Mouse (Mus musculus): Measurements from ENCODE around the gene Nmi.
"Not testable (repeated sequence)": the region's sequence is repeated elsewhere in the genome, so short reads cannot be mapped to it uniquely, and the experiment has no call there.

Nmi gene

DNA sequence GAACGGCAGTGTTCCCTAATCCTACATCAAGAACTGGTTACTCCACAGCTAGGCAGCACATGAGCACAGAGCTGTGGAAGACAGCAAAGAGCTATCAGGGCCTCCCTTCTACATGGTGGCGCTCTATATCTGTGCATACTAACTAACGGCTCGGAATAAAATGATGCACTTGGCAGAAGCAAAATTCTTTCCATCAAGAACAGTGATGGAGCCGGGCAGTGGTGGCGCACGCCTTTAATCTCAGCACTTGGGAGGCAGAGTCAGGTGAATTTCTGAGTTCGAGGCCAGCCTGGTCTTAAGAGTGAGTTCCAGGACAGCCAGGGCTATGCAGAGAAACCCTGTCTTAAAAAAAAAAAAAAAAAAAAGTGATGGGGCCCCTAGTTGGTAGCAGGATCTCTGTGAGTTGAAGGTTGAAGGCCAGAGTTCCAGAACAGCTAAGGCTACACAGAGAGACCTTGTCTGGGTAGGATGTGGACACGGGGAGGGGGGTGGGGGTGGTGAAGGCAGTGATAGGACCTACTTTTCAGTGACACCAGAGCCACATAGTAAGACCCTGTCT is at the start of gene Nmi:
Gene Nmi, minus strand, starts transcription at position 85 of the 559 bp plus-strand sequence.
- Histone ChIP-seq H3K36me3 (ENCODE audit: insufficient read depth, low read length) (no peaks in the 10 kb centered on the region), H3K9me3 (ENCODE audit: low read length) (no peaks in the 10 kb centered on the region), H3K4me3 (replicated peaks; ENCODE audit: low read length) (peak within 1 kb of the TSS; percentile 52), H3K4me1 (replicated peaks; ENCODE audit: low read depth, low read length) (peaks cover 5% of the 10 kb centered on the region; the same call in 1 of the 2 replicates), H3K27me3 (ENCODE audit: insufficient read depth, low read length) (peaks cover 7% of the 10 kb centered on the region)
- no peak for TF ChIP-seq CTCF (conservative IDR thresholded peaks at IDR 0.05; ENCODE audit: low read length)
- TF ChIP-seq NANOG (IDR thresholded peaks at IDR 0.05; ENCODE audit: borderline replicate concordance, low read length) = no peak
- TF ChIP-seq POU5F1 (IDR thresholded peaks at IDR 0.05; ENCODE audit: borderline replicate concordance, low read length) = no peak

DNA sequence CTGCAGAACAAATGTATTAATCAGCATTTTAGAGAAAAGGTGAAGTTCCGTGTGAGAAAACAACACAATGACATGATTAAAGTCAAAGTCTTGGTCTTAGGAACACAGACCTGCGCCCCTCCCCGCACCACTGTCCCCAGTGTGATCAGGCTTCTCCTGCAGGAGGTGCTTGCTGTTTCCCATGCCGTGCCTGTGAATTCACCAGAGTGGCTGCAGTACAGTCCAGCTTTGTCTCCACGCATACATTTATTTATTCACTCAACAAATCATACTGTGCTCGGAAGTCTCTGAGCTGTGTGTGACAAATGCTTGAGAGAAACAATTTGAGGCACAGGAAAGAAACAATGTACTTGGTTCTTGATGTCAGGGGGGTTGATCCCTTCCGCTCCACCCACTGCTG is 43.1 kb upstream of the Nmi start:
- Histone ChIP-seq H3K9me3 (ENCODE audit: low read length) (no peaks in the 10 kb centered on the region), H3K4me1 (replicated peaks; ENCODE audit: low read depth, low read length) (peaks cover 29% of the 10 kb centered on the region), H3K27me3 (ENCODE audit: insufficient read depth, low read length) (no peaks in the 10 kb centered on the region), H3K4me3 (replicated peaks; ENCODE audit: low read length) (no peak overlapping the region), H3K36me3 (ENCODE audit: insufficient read depth, low read length) (no peaks in the 10 kb centered on the region)
- TF ChIP-seq POU5F1 (IDR thresholded peaks at IDR 0.05; ENCODE audit: borderline replicate concordance, low read length) = no peak
- TF ChIP-seq NANOG (IDR thresholded peaks at IDR 0.05; ENCODE audit: borderline replicate concordance, low read length) = no peak
- no peak for TF ChIP-seq CTCF (conservative IDR thresholded peaks at IDR 0.05; ENCODE audit: low read length)

DNA sequence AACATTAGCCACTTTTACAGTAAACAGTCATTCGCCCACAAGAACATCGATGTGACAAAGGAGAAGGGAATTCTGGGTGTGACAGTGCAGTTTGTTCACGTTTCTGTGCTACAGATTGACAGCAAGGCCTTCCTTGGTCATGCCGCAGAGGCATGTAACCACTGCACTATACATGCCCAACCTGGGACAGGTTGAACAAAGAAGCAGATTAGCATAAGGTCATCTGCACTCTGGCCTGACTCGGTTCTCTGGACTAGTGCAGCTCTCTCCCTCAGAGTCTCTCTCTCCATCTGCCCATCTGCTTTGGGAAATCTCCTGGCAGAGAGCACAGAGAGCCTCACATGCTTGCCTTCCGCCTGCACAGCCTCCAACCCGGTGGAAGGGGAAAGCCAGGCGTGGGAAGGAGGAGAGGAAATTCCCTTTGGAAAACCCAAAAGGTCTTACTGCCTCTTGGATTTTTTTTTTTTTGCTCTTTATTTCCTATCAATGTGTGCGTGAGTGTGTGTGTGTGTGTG is 40.1 kb upstream of the Nmi start:
- Histone ChIP-seq H3K4me1 (replicated peaks; ENCODE audit: low read depth, low read length) (peaks cover 29% of the 10 kb centered on the region), H3K36me3 (ENCODE audit: insufficient read depth, low read length) (no peaks in the 10 kb centered on the region), H3K4me3 (replicated peaks; ENCODE audit: low read length) (no peak overlapping the region), H3K27me3 (ENCODE audit: insufficient read depth, low read length) (no peaks in the 10 kb centered on the region), H3K9me3 (ENCODE audit: low read length) (no peaks in the 10 kb centered on the region)
- TF ChIP-seq NANOG (IDR thresholded peaks at IDR 0.05; ENCODE audit: borderline replicate concordance, low read length) = no peak
- no peak for TF ChIP-seq POU5F1 (IDR thresholded peaks at IDR 0.05; ENCODE audit: borderline replicate concordance, low read length)
- TF ChIP-seq CTCF (conservative IDR thresholded peaks at IDR 0.05; ENCODE audit: low read length) = no peak

DNA sequence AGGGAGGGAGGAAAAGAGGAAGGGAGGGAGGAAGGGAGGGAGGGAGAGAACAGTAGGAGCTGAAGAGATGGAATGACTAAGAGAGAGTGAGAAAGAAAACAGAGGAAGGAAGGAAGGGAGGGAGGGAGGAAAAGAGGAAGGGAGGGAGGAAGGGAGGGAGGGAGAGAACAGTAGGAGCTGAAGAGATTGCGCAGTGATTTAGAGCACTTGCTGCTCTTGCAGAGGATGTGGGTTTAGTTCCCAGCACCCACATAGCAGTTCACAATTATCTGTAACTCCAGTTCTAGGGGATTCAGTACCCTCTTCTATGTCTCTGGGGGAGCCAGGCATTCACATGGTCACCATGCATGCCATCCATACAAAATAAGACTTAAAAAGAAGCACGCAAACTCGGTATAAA is 38.5 kb upstream of the Nmi start:
- not testable (repeated sequence) for H3K36me3 ChIP-seq (ENCODE audit: insufficient read depth, low read length); H3K4me3 ChIP-seq (replicated peaks; ENCODE audit: low read length); H3K27me3 ChIP-seq (ENCODE audit: insufficient read depth, low read length); H3K9me3 ChIP-seq (ENCODE audit: low read length)
- peaks cover 25% of the 10 kb centered on the region for H3K4me1 ChIP-seq (replicated peaks; ENCODE audit: low read depth, low read length)

DNA sequence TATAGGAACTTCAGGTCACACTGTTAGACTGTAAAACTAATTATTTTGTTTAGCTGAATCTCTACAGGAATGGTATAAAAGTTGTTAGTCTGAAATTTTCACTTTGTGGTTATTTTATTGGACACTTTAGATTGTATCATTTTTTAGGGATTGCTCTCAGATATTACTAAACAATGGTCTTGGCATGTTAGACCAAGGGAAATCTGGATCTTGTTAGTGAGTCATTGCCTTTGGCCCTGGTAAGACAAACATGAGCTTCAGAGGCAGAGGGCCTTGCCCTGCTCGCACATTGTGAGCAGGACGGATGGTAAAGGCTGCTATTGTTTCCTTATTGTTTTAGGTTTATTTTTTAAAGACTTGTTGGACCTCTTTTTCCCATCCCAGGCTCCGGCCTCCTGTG is 33.1 kb upstream of the Nmi start:
- no peak overlapping the region for H3K4me3 ChIP-seq (replicated peaks; ENCODE audit: low read length)
- H3K36me3 ChIP-seq (ENCODE audit: insufficient read depth, low read length) = no peaks in the 10 kb centered on the region
- TF ChIP-seq CTCF (conservative IDR thresholded peaks at IDR 0.05; ENCODE audit: low read length) = no peak
- no peak for TF ChIP-seq POU5F1 (IDR thresholded peaks at IDR 0.05; ENCODE audit: borderline replicate concordance, low read length)
- no peak for TF ChIP-seq NANOG (IDR thresholded peaks at IDR 0.05; ENCODE audit: borderline replicate concordance, low read length)
- H3K4me1 ChIP-seq (replicated peaks; ENCODE audit: low read depth, low read length) = peaks cover 11% of the 10 kb centered on the region
- H3K9me3 ChIP-seq (ENCODE audit: low read length) = no peaks in the 10 kb centered on the region
- no peaks in the 10 kb centered on the region for H3K27me3 ChIP-seq (ENCODE audit: insufficient read depth, low read length)

DNA sequence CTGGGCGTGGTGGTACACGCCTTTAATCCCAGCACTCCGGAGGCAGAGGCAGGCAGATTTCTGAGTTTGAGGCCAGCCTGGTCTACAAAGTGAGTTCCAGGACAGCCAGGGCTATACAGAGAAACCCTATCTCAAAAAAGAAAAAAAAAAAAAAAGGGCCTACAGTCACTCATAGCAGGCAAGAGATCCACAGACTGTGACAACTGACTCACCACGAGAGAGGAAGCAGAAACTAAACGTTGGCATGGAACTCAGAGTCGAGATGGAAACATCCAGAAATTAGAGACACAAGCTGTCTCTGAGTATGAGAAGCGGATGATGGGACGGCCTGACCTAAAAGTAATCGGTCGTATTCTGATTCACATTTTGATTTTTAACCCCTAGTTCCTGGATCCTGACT is 29.0 kb upstream of the Nmi start:
- H3K4me3 ChIP-seq (replicated peaks; ENCODE audit: low read length); H3K27me3 ChIP-seq (ENCODE audit: insufficient read depth, low read length); H3K9me3 ChIP-seq (ENCODE audit: low read length); H3K36me3 ChIP-seq (ENCODE audit: insufficient read depth, low read length): not testable (repeated sequence)
- H3K4me1 ChIP-seq (replicated peaks; ENCODE audit: low read depth, low read length) = peaks cover 19% of the 10 kb centered on the region

DNA sequence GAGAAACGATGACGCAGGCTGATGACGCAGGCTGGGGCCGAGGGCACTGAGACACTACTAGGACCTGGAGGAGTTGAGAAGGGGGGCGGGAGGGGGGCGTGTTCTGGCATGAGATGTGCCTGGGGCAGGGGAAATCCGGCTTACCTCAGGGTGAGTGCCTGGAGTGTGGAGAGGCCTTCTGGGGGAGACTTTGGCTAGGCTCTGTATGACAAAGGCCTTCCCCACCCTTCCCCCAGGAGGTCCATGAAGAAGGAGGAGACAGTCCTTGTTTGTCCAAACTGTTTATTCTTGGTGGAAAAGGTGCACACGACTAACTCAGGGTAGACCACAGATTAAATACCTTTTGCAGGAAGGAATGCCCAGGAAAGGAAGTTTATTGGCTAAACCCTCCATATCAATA is 28.2 kb upstream of the Nmi start:
- no peaks in the 10 kb centered on the region for H3K27me3 ChIP-seq (ENCODE audit: insufficient read depth, low read length)
- 0 out of 2 replicates have a peak overlapping the region, but pooled peaks have one; percentile 17 for H3K4me3 ChIP-seq (replicated peaks; ENCODE audit: low read length)
- H3K36me3 ChIP-seq (ENCODE audit: insufficient read depth, low read length) = no peaks in the 10 kb centered on the region
- no peaks in the 10 kb centered on the region for H3K9me3 ChIP-seq (ENCODE audit: low read length)
- H3K4me1 ChIP-seq (replicated peaks; ENCODE audit: low read depth, low read length) = peaks cover 19% of the 10 kb centered on the region
- TF ChIP-seq POU5F1 (IDR thresholded peaks at IDR 0.05; ENCODE audit: borderline replicate concordance, low read length) (no peak), NANOG (IDR thresholded peaks at IDR 0.05; ENCODE audit: borderline replicate concordance, low read length) (no peak), CTCF (conservative IDR thresholded peaks at IDR 0.05; ENCODE audit: low read length) (no peak)

DNA sequence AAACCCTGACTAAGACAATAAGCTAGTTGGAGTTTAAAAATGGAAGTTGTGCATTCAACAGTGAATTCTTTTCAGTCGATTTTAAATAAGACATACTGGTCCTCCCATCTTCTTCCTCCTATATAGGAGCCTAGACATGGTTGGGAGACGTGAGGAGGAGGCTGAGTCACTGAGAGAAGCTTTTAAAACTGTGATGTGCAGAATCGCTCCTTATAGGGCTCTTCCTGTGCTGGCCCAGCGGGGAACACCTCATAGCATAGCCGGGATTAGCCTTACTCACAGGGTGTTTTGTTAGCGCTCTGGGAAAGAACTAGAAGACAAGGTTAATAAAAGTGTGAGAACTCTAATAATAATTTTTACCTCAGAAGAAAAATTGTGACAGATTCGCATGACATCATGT is 26.7 kb upstream of the Nmi start:
- H3K27me3 ChIP-seq (ENCODE audit: insufficient read depth, low read length) = no peaks in the 10 kb centered on the region
- no peaks in the 10 kb centered on the region for H3K36me3 ChIP-seq (ENCODE audit: insufficient read depth, low read length)
- H3K4me1 ChIP-seq (replicated peaks; ENCODE audit: low read depth, low read length) = peaks cover 19% of the 10 kb centered on the region
- H3K4me3 ChIP-seq (replicated peaks; ENCODE audit: low read length) = no peak overlapping the region
- H3K9me3 ChIP-seq (ENCODE audit: low read length) = no peaks in the 10 kb centered on the region
- no peak for TF ChIP-seq NANOG (IDR thresholded peaks at IDR 0.05; ENCODE audit: borderline replicate concordance, low read length)
- TF ChIP-seq POU5F1 (IDR thresholded peaks at IDR 0.05; ENCODE audit: borderline replicate concordance, low read length) = no peak
- no peak for TF ChIP-seq CTCF (conservative IDR thresholded peaks at IDR 0.05; ENCODE audit: low read length)

DNA sequence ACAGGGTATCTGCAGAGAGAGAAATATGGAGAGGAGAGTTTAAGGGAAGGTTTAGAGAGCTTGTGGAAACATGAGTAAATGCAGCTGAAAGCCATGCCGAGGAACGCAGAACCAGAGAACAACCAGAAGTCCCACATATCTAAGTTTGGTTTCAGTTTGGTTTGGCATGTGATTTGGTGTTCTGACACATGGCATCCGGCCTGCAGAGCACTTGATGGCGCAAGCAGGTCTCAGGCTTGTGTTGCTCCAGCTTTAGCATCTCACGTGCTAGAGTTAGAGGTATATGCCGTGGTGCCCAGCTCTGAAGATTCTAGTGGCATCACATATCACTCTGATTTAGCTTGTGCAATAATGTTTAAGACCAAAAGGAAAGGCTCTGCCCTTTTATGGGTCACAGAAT is 18.2 kb upstream of the Nmi start:
- Histone ChIP-seq H3K4me1 (replicated peaks; ENCODE audit: low read depth, low read length) (no peaks in the 10 kb centered on the region), H3K27me3 (ENCODE audit: insufficient read depth, low read length) (no peaks in the 10 kb centered on the region), H3K4me3 (replicated peaks; ENCODE audit: low read length) (no peak overlapping the region), H3K9me3 (ENCODE audit: low read length) (no peaks in the 10 kb centered on the region), H3K36me3 (ENCODE audit: insufficient read depth, low read length) (no peaks in the 10 kb centered on the region)
- TF ChIP-seq CTCF (conservative IDR thresholded peaks at IDR 0.05; ENCODE audit: low read length) (no peak), NANOG (IDR thresholded peaks at IDR 0.05; ENCODE audit: borderline replicate concordance, low read length) (no peak), POU5F1 (IDR thresholded peaks at IDR 0.05; ENCODE audit: borderline replicate concordance, low read length) (no peak)

Data from E14TG2a.4 (cell line).